Mouse (Mus musculus): ENCODE results near the gene Dcaf17. TPM values are rescaled to one million over a fixed set of nuclear protein-coding genes. Genes with fewer than 3 reads are reported as not detected.

Dcaf17 gene
- total and polyA plus RNA-seq, 3 experiments, result 15.6 to 28.1 (median 22.7) TPM

DNA sequence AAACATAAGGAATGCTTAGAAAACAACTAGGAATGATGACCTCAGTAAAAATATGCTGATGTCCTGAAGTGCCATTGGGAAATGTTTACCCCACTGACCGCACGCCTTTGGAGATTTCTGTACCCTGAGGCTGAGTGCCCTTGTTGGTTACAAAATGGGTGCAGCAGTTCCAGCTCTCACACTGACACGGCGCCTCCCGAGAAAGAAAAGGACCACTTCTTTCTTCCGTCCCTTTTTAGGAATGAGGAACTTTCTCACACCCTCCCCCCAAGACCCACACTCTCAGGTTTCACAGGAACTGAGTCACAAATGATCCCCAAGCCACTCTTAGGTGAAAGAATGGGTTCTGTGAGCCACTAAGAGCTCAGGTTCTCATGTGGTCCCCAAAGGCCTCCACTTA, 17.7 kb upstream of the Dcaf17 start:
- no peak overlapping the region for H3K4me2 ChIP-seq (ENCODE audit: insufficient read depth, low read depth, poor library complexity, severe bottlenecking)
- H3K9me3 ChIP-seq (replicated peaks; ENCODE audit: low read length), result peaks cover 2% of the 10 kb centered on the region
- dilution Hi-C loops (cut with MboI; ENCODE audit: extremely low pct_ligation_motif_present, extremely low pct_unique_long_range_greater_than_20kb, low sequenced_read_pairs) (no loop called here), in situ Hi-C loops (cut with MboI; ENCODE audit: low pct_ligation_motif_present, low pct_unique_long_range_greater_than_20kb, low sequenced_read_pairs) (loop anchor here (25.0 kb wide), 1 partner anchor 325 kb away; no protein-coding TSS in a partner anchor)
- H3K79me2 ChIP-seq (replicated peaks; ENCODE audit: control insufficient read depth, extremely low read depth, insufficient read depth, poor library complexity, severe bottlenecking), result no peaks in the 10 kb centered on the region
- DNase-seq (ENCODE audit: extremely low read depth), result no peak
- H3K4me3 ChIP-seq (replicated peaks in 1 of 3; ENCODE audit: low read depth in 2 of 3, low read length in 2 of 3, poor library complexity in 1 of 3), result no peak overlapping the region
- H3K36me3 ChIP-seq (replicated peaks in 1 of 2; ENCODE audit: control insufficient read depth in 1 of 2, insufficient read depth in 1 of 2, low read length in 1 of 2), result peaks cover 0 to 25% of the 10 kb centered on the region in 2 experiments
- TF ChIP-seq EP300 (IDR thresholded peaks at IDR 0.05; ENCODE audit: low read length) (no peak), KAT2A (IDR thresholded peaks at IDR 0.05; ENCODE audit: insufficient replicate concordance, low read length) (no peak), NRF1 (IDR thresholded peaks at IDR 0.05; ENCODE audit: low read depth, low read length) (no peak), MAFK (IDR thresholded peaks at IDR 0.05; ENCODE audit: insufficient replicate concordance, low read length) (no peak), GABPA (IDR thresholded peaks at IDR 0.05; ENCODE audit: insufficient replicate concordance, low read depth, low read length) (no peak), MYC (IDR thresholded peaks at IDR 0.05; ENCODE audit: low read depth, low read length) (no peak), HCFC1 (IDR thresholded peaks at IDR 0.05; ENCODE audit: low read depth, low read length) (no peak), UBTF (IDR thresholded peaks at IDR 0.05; ENCODE audit: low read depth, low read length) (no peak), ZNF384 (IDR thresholded peaks at IDR 0.05; ENCODE audit: low read depth, low read length) (no peak), ELF1 (IDR thresholded peaks at IDR 0.05; ENCODE audit: low read depth, low read length) (no peak), MAZ (IDR thresholded peaks at IDR 0.05; ENCODE audit: low read depth, low read length) (no peak), SMC3 (IDR thresholded peaks at IDR 0.05; ENCODE audit: low read depth, low read length) (no peak), CHD2 (IDR thresholded peaks at IDR 0.05; ENCODE audit: low read length) (no peak), NELFE (IDR thresholded peaks at IDR 0.05; ENCODE audit: low read depth, low read length) (no peak)
- H3K27ac ChIP-seq (ENCODE audit: insufficient read depth, low read depth), result no peak overlapping the region
- no peak overlapping the region for H3K9ac ChIP-seq (ENCODE audit: insufficient read depth, low read depth)
- H3K4me1 ChIP-seq (ENCODE audit: control insufficient read depth in 1 of 2, insufficient read depth in 2 of 2), result peaks cover 6 to 11% of the 10 kb centered on the region in 2 experiments; a peak in 3 of 4 replicates
- no peaks in the 10 kb centered on the region for H3K27me3 ChIP-seq (replicated peaks)

DNA sequence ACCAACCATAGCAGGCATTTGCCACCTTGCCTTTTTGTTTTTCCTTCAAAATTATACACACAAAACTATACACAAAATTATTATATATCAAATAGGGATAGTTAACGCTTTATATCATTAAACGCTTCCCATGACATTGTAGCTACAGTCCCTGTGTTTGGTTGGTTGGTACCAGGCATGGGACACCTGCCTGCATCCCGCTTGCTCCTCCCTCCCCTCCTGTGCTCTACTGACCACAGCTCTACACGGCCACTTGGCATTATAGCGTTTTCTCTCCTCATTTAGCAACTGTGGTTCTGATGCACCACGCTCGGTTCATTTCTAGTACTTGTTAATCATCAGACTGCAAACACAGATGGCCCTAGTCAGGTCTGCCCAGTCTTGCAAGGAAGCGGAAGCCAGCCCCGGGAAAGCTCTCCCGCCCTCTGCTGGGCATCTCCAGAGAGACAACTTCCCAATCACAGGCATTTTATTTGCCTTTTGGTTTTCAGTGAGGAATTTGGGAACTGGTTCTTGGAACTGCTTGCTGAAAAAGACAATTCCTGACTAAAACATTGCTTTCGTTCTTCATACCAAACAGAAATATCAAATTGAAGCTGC, 15.5 kb upstream of the Dcaf17 start:
- H3K27ac ChIP-seq (ENCODE audit: insufficient read depth, low read depth), result no peak overlapping the region
- TF ChIP-seq SMC3 (IDR thresholded peaks at IDR 0.05; ENCODE audit: low read depth, low read length), result peak; percentile 86
- TF ChIP-seq CTCF (conservative IDR thresholded peaks at IDR 0.05 in 1 of 2, IDR thresholded peaks at IDR 0.05 in 1 of 2; ENCODE audit: low read depth in 2 of 2, low read length in 2 of 2), result peak; percentile 40 to 71; a peak in 3 of 4 replicates
- no peak for TF ChIP-seq POLR2AphosphoS2 (IDR thresholded peaks at IDR 0.05; ENCODE audit: low read depth, low read length)
- TF ChIP-seq RAD21 (IDR thresholded peaks at IDR 0.05; ENCODE audit: low read depth, low read length), result peak; percentile 73
- peak; percentile 49; the same call in 1 of the 2 replicates for TF ChIP-seq ZC3H11A (IDR thresholded peaks at IDR 0.05; ENCODE audit: low read depth, low read length)
- peaks cover 0 to 8% of the 10 kb centered on the region in 2 experiments; a peak in 1 of 4 replicates for H3K4me1 ChIP-seq (ENCODE audit: control insufficient read depth in 1 of 2, insufficient read depth in 2 of 2)
- H3K9ac ChIP-seq (ENCODE audit: insufficient read depth, low read depth), result no peak overlapping the region
- H3K79me2 ChIP-seq (replicated peaks; ENCODE audit: control insufficient read depth, extremely low read depth, insufficient read depth, poor library complexity, severe bottlenecking), result no peaks in the 10 kb centered on the region
- H3K4me3 ChIP-seq (replicated peaks in 1 of 3; ENCODE audit: low read depth in 2 of 3, low read length in 2 of 3, poor library complexity in 1 of 3), result no peak overlapping the region
- peak; percentile 38 for DNase-seq (ENCODE audit: extremely low read depth)
- H3K27me3 ChIP-seq (replicated peaks), result no peaks in the 10 kb centered on the region
- dilution Hi-C loops (cut with MboI; ENCODE audit: extremely low pct_ligation_motif_present, extremely low pct_unique_long_range_greater_than_20kb, low sequenced_read_pairs), result no loop called here
- in situ Hi-C loops (cut with MboI; ENCODE audit: low pct_ligation_motif_present, low pct_unique_long_range_greater_than_20kb, low sequenced_read_pairs), result loop anchor here (25.0 kb wide), 1 partner anchor 327 kb away; no protein-coding TSS in a partner anchor
- H3K36me3 ChIP-seq (replicated peaks in 1 of 2; ENCODE audit: control insufficient read depth in 1 of 2, insufficient read depth in 1 of 2, low read length in 1 of 2), result peaks cover 0 to 38% of the 10 kb centered on the region in 2 experiments
- H3K9me3 ChIP-seq (replicated peaks; ENCODE audit: low read length), result peaks cover 2% of the 10 kb centered on the region
- H3K4me2 ChIP-seq (ENCODE audit: insufficient read depth, low read depth, poor library complexity, severe bottlenecking), result no peak overlapping the region
